Mouse (Mus musculus) frontal cortex, postnatal 14 days (tissue): ENCODE results near the gene Suclg1.

Experiments
- DNase-seq, 2 experiments: peaks; one replicate each; pipeline ENCODE4 v3.0.0; 2022; ENCODE audit warnings: low spot score in 2 of 2

The Suclg1 gene

GRCm38 (mm10) chr6:73322306-73322705 lies 74.1 kb downstream of the Suclg1 start:
- no peak for DNase-seq
